Mouse (Mus musculus): ENCODE results near the gene Psenen. TPM values are rescaled to one million over a fixed set of nuclear protein-coding genes. Genes with fewer than 3 reads are reported as not detected.

Gene Psenen
- 203 and 204 TPM in 2 replicates for polyA plus RNA-seq (2015; fragmentation: Nextera tagmentation; extraction: Ambion mirVana)

DNA sequence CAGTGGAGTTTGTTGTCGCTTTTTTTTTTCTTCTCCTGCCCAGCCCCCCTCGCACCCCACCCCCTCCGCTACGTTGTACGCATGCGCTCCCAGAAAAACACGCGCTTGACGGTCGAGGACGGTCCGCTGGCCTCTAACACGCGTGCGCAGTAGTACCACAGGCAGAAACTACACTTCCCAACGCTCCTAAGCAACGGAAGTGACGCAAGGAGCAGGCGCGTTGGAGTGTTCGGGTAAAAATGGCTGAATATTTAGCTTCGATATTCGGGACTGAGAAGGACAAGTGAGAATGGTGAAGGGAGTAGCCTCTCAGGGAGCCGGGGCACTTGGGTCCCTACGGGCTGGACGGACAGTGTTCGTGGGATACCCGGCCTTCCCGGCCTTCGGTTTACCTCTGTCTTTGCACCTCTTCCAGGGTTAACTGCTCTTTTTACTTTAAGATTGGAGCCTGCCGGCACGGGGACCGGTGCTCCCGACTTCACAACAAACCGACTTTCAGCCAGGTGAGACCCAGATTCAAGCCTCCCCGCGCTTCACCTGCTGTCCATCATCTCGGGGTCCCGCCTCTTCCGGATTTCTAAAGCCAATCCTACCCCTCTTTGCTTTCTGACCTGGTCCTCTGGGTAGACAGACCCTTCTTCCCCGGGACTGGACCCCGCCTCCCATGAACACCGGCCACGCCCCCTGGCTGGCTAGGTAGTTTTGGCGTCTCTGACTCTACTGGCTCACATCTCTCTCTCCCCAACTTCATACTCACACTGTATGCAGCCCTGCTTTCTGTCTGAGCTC lies at the start of gene Psenen, which contains the start of the genes U2af1l4 and Gm49396:
Psenen (minus strand) TSS at position 511 of the 789 bp plus-strand sequence.
U2af1l4 (plus strand) TSS at position 185 of the 789 bp plus-strand sequence.
Gm49396 (plus strand) TSS at position 228 of the 789 bp plus-strand sequence.
- peak; percentile 98 for DNase-seq (ENCODE audit: low spot score)

DNA sequence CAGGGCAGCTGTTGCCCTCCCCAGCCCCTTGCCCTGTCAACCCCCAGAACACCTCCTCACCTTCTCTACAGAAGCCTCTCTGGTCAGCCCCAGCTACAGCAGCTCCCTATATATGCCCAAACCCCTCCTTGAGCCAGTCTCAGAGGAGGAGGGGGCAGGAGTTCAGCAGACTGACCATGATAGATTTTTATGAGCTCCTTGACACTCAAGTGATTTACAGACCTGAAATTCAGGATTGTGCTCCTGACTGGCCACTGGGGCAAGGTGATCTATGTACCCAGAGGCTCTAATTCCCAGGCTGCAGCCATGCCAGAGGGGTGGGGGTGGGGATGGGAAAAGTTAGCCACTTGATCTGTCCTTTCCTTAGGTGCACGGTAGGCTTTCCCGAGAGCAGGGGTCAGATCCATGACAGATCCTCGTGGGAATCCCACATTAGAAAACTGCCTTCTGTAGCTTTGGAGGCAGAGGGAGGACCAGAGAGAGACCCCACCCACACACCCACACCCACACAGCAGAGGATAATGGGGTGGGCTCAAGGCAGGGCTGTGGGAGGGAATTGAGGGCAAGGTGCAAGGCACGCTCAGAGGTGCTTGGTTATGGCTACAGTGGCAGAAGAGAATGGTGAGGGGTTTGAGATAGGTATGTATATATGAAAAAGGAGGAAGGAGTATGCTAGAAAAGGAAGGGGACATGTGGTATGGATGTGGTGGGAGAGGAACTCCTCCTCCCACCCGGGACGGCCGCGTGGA lies 49.4 kb upstream of the Psenen start, which contains the start of gene Upk1a:
Upk1a (minus strand) TSS at position 194 of the 749 bp plus-strand sequence.
- no peak for DNase-seq (ENCODE audit: low spot score)

DNA sequence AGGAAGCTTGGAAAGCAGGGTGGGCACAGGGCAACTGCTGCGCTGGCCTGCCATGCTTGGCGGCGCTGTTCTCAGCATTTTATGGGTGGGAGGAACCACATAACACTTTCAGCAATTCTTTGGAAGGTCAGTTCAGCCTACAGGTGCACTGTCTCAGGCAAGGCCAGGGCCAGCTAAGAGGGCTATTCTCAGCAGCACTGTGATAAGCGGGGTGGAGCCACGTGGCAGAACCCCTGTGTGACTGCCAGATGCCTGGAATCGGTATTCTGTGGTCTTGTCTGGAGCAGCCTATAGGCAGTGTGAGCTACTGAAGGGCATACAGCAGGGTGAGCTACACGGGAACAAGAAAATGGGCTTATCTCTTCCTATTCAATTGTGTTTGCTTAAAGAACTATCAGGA lies 46.6 kb upstream of the Psenen start:
- no peak for DNase-seq (ENCODE audit: low spot score)

DNA sequence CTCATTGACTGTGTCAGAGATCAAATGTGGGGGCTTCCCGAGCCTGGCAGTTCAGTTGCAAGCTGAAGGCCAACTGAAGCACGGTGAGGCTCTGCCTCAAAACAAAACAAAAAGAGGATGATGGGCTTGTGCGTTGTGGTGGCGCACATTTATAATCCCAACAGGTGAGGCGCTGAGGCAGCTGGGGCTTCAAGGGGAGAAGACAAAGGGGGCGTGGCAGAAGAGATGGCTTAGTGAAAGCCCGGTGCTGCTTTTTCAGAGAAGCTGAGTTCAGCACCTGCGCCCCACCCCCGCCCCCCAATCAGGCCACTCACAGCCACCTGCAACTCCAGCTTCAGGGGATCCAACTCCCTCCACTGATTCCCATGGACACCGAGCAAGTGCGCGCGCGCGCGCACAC lies 45.0 kb upstream of the Psenen start:
- DNase-seq (ENCODE audit: low spot score): peak; percentile 25

DNA sequence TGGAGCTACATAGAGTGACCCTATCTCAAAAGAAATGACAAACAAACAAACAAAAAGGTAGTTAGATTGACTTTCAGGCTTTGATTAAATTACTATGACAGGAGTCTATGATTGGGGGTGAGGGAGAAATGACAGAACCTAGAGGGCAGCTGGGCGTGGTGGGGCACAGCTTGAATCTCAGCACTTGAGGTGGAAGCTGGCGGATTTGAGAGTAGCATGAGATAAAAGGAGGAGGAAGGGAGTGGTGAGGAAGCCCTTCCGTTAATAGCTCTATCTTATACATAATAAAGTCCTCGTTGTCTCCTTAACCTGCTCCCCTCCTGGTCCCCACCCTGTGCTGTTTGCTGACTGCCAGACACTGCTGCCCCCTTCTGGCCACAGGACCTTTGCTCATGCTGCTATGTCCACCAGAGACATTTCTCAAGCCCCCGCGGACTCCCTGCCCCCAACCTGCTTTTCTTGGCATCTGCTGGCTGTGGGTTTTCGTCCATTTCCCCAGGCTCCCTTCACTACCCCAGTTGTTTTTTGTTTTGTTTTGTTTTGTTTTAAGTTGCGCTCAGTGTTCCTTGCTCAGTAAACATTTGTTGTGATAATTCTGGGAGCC lies 44.4 kb upstream of the Psenen start:
- peak; percentile 63 for DNase-seq (ENCODE audit: low spot score)

DNA sequence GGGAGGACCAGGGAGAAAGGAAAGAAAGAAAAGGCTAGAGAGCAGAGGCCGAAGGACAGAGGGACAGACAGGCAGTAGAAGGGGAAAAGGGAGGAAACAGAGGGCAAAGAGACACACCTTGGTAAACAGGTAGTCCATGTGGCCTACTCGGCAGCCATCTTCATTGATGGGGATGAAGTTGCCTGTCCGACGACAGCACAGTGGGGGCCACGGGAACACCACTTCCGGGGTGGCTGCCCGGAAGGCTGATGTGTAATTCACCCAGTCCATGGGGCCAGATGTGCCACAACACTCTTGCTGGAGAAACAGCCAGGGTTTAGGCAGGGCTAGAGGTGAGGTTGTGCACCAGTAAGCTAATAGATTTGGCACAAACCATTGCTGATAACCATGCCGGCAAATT lies 41.5 kb upstream of the Psenen start:
- no peak for DNase-seq (ENCODE audit: low spot score)

DNA sequence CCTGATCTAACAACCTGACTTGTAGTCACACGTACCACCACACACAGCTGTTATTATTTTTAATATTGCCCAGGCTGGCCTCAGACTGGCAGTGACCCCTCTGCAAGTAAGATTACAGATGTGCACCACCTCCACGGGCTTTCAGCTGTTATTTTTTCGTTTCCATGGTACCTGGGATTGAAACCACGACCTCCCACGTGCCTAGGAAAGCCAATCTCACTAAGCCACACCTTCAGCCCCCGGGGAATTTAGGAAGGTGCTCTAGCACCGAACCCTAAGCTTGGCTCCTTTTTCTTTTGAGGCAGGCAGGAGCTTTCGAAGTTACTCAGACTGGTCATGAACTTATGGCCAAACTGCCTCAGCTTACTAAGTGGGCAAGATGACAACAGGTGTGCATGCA lies 41.0 kb upstream of the Psenen start:
- no peak for DNase-seq (ENCODE audit: low spot score)

DNA sequence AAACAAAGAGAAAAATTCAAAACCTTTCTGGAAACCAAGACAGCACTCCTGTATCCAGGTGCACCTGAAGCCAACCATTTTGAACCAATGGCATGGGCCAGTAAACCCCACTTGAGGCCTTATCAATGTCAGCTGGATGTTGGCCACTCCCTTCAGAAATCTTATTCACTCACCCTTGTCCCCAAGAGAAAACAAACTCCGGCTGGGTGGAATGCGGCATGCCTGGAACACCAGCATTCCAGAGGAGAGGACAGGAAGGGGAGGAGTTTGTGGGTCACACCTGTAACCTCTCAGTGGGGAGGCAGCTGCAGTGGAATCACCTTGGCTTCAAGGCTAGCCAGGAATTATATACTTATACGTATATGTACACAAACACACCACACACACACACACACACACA lies 39.2 kb upstream of the Psenen start:
- DNase-seq (ENCODE audit: low spot score): no peak

DNA sequence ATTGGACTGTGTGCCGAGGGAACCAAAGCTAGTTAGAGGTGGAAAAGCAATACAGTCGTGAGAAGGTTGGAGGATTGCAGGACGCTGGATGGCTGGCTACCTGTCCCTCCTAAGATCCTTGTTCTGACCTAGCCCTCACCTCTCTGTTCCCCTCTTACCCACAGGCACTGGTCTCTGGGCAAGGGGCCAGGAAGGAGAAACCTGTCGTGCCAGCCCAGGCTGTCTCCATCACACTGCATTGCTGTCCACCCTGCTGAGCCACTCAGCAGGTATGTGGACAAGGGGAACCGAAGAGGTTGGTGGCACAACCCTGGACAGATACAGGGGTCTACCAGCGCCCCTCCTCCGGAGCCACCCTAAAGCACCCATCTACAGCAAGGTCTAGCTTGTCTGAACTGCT lies 37.2 kb upstream of the Psenen start:
- no peak for DNase-seq (ENCODE audit: low spot score)

DNA sequence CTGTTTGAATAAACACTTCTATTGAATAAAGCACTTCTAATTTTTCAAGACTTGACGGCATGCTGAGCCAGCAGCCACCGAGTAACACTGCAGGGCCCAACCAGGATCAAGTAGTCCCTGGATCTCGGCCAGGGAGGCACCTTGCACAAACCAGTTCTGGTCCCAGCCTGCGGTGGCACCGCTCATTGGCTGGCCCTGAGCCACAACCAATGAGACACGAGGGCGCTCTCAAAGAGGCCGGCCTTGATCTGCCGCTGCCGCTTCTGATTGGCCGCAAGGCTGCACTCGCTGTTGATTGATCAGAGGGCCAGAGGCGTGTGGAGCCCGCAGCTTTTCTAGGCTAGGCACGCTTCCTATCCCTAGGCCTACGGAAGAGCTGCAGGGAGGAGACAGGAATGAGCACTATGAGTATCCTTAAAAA lies 36.5 kb upstream of the Psenen start:
- DNase-seq (ENCODE audit: low spot score): peak; percentile 79

DNA sequence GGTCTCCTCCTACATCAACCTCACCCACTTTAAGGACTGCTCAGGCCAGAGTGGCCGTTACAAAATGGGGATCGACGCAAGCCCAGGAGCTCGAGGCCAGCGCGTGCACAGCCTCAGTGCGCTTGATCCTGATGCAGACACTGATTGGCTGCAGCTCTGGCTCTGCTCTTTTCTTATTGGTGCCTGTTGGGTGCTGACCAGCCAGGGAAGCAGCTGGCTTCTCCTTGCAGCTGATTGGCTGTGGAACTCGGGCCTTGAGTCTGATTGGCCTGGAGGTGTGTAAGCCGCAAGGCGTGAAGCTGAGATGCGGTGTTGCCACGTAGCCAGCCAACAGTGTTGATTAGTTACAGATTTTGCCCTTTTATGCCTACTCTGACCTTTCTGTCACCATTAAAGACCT lies 35.4 kb upstream of the Psenen start, which contains the start of gene Zbtb32:
Zbtb32 (minus strand) TSS at position 124 of the 400 bp plus-strand sequence.
- no peak for DNase-seq (ENCODE audit: low spot score)

DNA sequence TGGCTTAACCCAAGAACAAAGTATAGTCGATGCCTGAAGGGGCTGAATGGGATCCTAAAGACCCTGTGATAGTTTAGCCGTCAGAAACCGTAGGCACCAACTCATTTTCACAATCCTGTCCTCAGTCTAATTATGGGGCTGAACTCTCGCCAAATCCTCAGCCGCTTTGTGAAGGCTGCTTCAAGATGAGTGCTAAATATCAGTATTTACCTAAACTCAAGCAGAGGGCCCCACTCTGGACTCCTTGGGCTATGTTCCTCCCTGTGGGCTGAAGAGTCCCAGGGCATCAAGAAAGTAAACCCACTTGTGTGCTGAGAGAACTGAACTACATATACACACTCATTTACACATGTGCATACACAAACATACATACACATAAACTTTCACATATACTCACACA lies 33.4 kb upstream of the Psenen start:
- DNase-seq (ENCODE audit: low spot score): no peak

DNA sequence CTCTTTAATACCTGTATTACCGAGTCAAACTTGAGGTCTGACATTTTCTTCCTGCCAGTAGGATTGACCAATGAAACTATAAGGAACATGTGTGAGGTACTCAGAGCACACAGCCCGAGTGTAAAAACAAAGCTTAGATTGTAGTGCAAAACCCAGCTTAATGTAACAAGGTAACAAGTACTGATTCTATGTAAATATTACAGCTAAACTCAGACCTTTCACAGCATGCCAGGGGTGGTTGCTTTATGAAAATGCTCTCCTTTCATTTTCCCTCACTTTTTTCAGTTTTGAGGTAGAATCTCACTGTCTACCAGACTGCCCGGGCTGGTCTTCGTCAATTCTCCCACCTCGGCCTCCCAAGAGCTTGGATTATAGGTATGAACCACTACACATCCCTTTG lies 32.7 kb upstream of the Psenen start:
- DNase-seq (ENCODE audit: low spot score): no peak

DNA sequence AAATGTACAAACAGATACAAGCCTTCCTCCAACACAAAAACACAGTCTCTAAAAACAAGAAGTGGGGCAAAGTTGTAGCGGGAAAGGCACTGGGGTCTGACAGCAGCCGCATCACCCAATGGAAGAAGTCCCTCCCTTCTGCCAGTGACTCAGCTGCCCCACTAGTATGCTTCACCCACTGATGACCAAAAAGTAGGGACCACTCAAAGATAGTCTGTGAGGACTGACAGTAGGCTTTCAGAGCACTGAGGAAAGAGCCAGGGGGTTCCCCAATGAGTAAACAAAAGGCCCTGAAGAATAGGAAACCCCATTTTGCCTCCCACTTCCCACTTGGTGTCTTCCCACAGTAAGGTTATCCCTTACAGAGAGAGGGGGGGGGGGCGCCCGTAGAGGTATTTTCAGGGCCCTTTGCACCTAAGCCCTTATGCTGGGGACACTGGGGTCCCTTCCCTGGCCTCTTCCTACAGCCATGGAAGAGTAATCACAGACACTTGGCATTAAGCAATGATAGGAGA lies 31.1 kb upstream of the Psenen start:
- DNase-seq (ENCODE audit: low spot score): no peak

DNA sequence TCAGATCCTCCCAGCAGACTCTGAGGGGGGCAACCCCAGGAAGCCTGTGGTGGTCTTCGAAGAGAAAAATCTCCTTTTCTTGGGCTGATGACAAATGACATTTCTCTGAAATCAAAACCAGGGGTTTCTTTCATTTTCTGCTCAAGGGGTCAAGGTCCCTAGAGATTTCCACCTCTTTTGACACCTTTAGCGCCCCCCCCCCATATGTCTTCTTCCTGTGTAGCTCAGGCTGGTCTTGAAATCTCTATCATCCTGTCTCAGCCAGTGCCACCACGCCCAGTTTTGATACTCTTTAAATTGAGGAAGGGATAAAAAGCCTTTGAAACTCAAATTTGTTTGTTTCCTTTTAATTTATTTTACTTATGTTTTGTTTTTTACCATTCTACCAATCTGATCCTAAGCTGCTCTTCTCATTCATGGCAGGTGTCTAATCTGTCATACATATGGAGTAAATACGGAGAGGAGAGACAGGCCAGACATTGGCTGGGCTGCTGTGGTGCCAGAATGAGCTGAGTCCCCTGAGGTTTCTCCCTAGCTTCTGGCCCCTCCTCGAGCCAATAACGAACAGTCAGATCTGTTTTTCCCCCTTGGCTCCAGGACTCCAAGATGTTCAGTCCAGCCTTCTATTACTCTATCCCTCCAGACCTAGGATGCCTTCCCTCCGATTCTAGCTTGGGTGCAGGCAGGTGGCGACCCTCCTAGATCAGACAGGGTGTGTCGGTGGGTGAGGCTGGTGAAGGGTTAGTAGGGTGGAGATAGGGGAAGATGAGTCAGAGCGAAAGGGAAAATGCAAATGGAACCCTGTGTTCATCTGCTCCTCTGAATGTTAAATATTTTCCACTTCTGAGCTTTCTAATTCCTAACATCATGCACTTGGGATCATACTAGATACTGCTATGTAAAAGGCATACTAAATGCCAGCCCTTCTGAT lies 30.4 kb upstream of the Psenen start:
- DNase-seq (ENCODE audit: low spot score): no peak

DNA sequence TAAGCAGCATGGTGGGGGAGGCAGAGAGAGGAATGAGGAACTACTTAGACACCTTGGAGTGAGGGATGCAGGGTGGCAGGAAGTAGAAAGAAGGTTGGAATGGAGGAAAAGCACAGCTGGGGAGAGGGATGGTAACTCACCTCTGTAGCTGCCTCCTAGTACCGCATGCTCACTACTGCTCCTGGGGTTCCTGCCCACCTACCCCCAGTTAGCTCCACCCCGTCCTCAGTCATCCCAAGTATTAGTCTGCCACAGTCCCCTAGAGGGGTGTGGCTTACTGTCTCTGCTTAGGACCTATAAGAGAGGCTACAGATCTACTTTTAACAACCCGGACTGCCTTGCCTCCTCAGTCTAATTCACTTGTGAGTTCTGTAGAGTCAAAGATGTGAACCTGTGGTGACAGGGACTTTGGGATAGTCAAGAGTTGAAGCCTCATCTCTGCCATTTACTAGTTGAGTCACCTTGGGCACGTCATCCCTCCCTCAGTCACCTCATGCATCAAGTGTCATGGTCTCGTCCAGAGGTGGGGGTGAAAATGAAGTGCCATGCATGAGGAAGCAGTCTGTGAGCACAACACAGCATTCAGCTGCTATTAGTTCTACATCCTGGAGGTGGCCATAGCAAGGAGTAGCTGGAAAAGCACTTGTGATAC lies 29.5 kb upstream of the Psenen start:
- DNase-seq (ENCODE audit: low spot score): no peak

DNA sequence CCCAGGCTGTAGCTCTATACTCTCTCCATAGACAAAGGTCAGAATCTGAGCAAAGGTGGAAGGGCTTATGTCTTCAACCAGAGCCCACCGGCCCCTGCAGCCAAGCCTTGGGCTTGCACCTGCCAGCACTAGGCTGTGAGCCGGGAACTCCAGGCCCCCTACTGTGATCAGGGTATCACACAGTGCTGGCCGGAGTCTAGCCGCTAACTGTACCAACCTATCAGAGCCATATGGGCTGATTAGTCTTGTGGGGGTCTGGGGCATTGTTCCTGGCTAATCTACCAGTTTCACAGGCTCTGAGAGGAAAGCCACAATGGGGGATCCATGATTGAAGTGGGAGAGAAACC lies 28.2 kb upstream of the Psenen start:
- DNase-seq (ENCODE audit: low spot score): no peak

DNA sequence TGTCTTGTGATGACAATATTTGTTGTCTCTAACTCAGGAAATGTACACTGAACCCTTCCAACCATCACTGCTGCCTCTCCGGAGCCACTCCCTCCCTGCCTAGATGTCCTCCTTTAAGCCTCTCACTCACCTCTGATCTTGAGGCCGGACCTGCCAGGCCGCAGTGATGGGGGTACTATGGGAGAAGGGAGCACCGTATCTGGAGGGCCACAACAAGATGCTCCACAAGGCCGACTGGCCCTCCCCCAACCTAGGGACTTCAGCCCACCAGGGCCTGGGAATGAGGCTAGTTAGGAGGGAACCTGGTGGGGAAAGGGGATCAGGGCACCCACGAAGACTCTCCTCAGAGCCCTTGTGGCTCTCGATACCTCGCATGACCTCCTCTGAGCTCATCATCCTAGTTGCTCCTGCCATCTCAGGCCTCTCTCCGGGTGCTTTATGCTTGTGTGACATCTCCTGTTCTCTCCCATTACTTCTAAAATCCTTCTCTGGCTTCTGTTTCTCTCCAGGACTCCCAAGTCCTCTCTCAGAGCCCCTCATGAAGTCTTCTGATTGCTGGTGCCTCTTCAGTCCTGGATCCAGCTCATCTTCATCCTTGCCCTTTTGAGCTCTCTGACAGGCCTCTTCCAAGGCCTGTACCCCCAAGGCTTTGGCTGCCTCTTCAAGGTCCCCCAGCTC lies 27.6 kb upstream of the Psenen start:
- no peak for DNase-seq (ENCODE audit: low spot score)

Measured in thymus, postnatal 0 days (tissue).